In the genomic region with DNA sequence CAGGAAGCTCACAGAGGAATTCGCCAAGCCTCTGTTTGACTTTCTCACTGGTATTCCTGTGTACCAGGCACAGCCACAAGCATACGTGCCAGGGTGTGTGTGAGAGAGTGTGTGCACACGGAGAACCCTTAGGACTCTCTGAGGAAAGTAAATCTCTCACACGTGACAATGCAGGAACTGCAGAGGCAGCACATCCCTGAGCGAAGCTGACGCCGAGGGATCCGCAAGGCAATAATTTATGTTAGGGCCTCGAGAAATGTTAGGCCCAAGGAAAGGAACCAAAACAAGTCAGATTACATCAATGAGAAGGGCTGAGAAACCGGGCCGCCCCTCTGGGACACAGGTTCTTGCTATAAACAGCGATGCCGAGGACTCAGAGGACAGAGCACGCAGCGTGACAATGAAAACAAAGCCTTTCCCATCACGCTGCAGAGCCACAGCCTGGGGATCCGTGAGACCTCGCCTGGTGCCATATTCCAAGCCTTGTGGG, we compare ENCODE assay signal across 10 mouse cellular contexts.
DNase-seq lines count a peak whose midpoint lies in the region; ATAC-seq lines count a peak whose summit lies in the region.
"Had no signal": no experiment of that assay in that cellular context is flagged by ENCODE, and none has a peak within 500 bp of the region (broad histone marks: within the 10 kb centered on the region; RNA-seq: fewer than 3 reads in every experiment).

No protein-coding gene starts in this region.

- peak overlapping the region; percentile 40 for H3K4me2 ChIP-seq in kidney, embryonic 15.5 days
- H3K4me2 ChIP-seq in forebrain, embryonic 13.5 days = no peak overlapping the region
- 0 out of 2 replicates have a peak overlapping the region, but pooled peaks have one; percentile 5 for H3K4me2 ChIP-seq in limb, embryonic 13.5 days (replicated peaks)
- peak overlapping the region; percentile 28; the same call in 1 of the 2 replicates for H3K4me2 ChIP-seq in neural tube, embryonic 14.5 days (ENCODE audit: low read depth, low read length)
- no peak overlapping the region for H3K4me2 ChIP-seq in liver, embryonic 11.5 days

- peaks cover 54% of the 10 kb centered on the region for H3K4me1 ChIP-seq in kidney, embryonic 15.5 days
- 0 out of 2 replicates have a peak, but pooled peaks cover 6% of the 10 kb centered on the region for H3K4me1 ChIP-seq in forebrain, embryonic 13.5 days
- H3K4me1 ChIP-seq in limb, embryonic 13.5 days = peaks cover 38% of the 10 kb centered on the region
- peaks cover 16% of the 10 kb centered on the region for H3K4me1 ChIP-seq in neural tube, embryonic 14.5 days (ENCODE audit: control insufficient read depth, insufficient read depth, low read length)
- no peaks in the 10 kb centered on the region; the same call in 1 of the 2 replicates for H3K4me1 ChIP-seq in liver, embryonic 11.5 days (replicated peaks; ENCODE audit: control insufficient read depth, insufficient read depth, low read length)

- ATAC-seq in kidney, embryonic 15.5 days (replicated peaks; ENCODE audit: low FRiP score) = peak; percentile 44; the same call in 1 of the 2 replicates
- ATAC-seq in forebrain, embryonic 13.5 days = no peak
- ATAC-seq in limb, embryonic 13.5 days (ENCODE audit: low FRiP score, low read depth) = no peak
- ATAC-seq in neural tube, embryonic 14.5 days (ENCODE audit: low read depth) = peak; percentile 79; the same call in 1 of the 2 replicates
- ATAC-seq in liver, embryonic 11.5 days (replicated peaks; ENCODE audit: low FRiP score) = no peak
- ATAC-seq in granulocyte monocyte progenitor cell, adult 5-6 weeks (replicated peaks; ENCODE audit: poor library complexity, severe bottlenecking) = no peak

- H3K9me3 ChIP-seq in kidney, embryonic 15.5 days (replicated peaks) = no peaks in the 10 kb centered on the region
- H3K9me3 ChIP-seq in forebrain, embryonic 13.5 days (replicated peaks) = no peaks in the 10 kb centered on the region
- no peaks in the 10 kb centered on the region for H3K9me3 ChIP-seq in limb, embryonic 13.5 days
- no peaks in the 10 kb centered on the region for H3K9me3 ChIP-seq in neural tube, embryonic 14.5 days (ENCODE audit: control insufficient read depth, low read length)
- H3K9me3 ChIP-seq in liver, embryonic 11.5 days (ENCODE audit: control insufficient read depth, low read length) = no peaks in the 10 kb centered on the region
- H3K9me3 ChIP-seq: G1E had no signal

- H3K27me3 ChIP-seq in kidney, embryonic 15.5 days = no peaks in the 10 kb centered on the region
- H3K27me3 ChIP-seq in forebrain, embryonic 13.5 days = no peaks in the 10 kb centered on the region
- H3K27me3 ChIP-seq in limb, embryonic 13.5 days = no peaks in the 10 kb centered on the region
- H3K27me3 ChIP-seq in neural tube, embryonic 14.5 days (ENCODE audit: control insufficient read depth, insufficient read depth, low read length) = no peaks in the 10 kb centered on the region
- no peaks in the 10 kb centered on the region for H3K27me3 ChIP-seq in liver, embryonic 11.5 days (replicated peaks; ENCODE audit: control insufficient read depth, insufficient read depth, low read length)

- no peaks in the 10 kb centered on the region for H3K36me3 ChIP-seq in kidney, embryonic 15.5 days
- H3K36me3 ChIP-seq in forebrain, embryonic 13.5 days (ENCODE audit: poor library complexity, severe bottlenecking) = no peaks in the 10 kb centered on the region
- no peaks in the 10 kb centered on the region for H3K36me3 ChIP-seq in limb, embryonic 13.5 days
- H3K36me3 ChIP-seq in neural tube, embryonic 14.5 days (ENCODE audit: control insufficient read depth, insufficient read depth, low read length) = no peaks in the 10 kb centered on the region
- no peaks in the 10 kb centered on the region for H3K36me3 ChIP-seq in liver, embryonic 11.5 days (ENCODE audit: control insufficient read depth, insufficient read depth, low read length)

- DNase-seq in kidney, adult 8-10 months = no peak
- no peak for DNase-seq in liver, embryonic 11.5 days (ENCODE audit: low spot score)
- DNase-seq in cerebellum, adult 11-12 months = no peak
- DNase-seq: heart, postnatal 14 days had no signal

- H3K9ac ChIP-seq in kidney, embryonic 15.5 days = no peak overlapping the region
- no peak overlapping the region for H3K9ac ChIP-seq in forebrain, embryonic 13.5 days
- no peak overlapping the region for H3K9ac ChIP-seq in limb, embryonic 13.5 days
- no peak overlapping the region for H3K9ac ChIP-seq in neural tube, embryonic 14.5 days (replicated peaks; ENCODE audit: low read depth, low read length)
- H3K9ac ChIP-seq in liver, embryonic 11.5 days (ENCODE audit: low read depth, low read length) = no peak overlapping the region

- H3K27ac ChIP-seq in kidney, embryonic 15.5 days = peak overlapping the region; percentile 61
- peak overlapping the region; percentile 38 for H3K27ac ChIP-seq in forebrain, embryonic 13.5 days
- no peak overlapping the region for H3K27ac ChIP-seq in limb, embryonic 13.5 days
- peak overlapping the region; percentile 79 for H3K27ac ChIP-seq in neural tube, embryonic 14.5 days (ENCODE audit: low read depth, low read length)
- no peak overlapping the region for H3K27ac ChIP-seq in liver, embryonic 11.5 days (ENCODE audit: low read depth, low read length)

- H3K4me3 ChIP-seq in kidney, embryonic 15.5 days (replicated peaks) = no peak overlapping the region
- no peak overlapping the region for H3K4me3 ChIP-seq in forebrain, embryonic 13.5 days
- H3K4me3 ChIP-seq in limb, embryonic 13.5 days = no peak overlapping the region
- H3K4me3 ChIP-seq in neural tube, embryonic 14.5 days (ENCODE audit: low read depth, low read length) = no peak overlapping the region
- no peak overlapping the region for H3K4me3 ChIP-seq in liver, embryonic 11.5 days (ENCODE audit: low read depth, low read length)

- WGBS in kidney, embryonic 15.5 days = 11% methylated on average over 18 of the region's 18 CpGs
- 53% methylated on average over 18 of the region's 18 CpGs for WGBS in forebrain, embryonic 13.5 days
- WGBS in limb, embryonic 13.5 days = 41% methylated on average over 18 of the region's 18 CpGs
- WGBS in neural tube, embryonic 14.5 days = 11% methylated on average over 18 of the region's 18 CpGs
- 72% methylated on average over 18 of the region's 18 CpGs for WGBS in liver, embryonic 11.5 days

Comparison
In these comparisons a context has a peak if more than half of its experiments do, and no peak if none do; other contexts are left out.
1. ATAC-seq: peak in kidney, embryonic 15.5 days (single experiment) and neural tube, embryonic 14.5 days (single experiment); none in forebrain, embryonic 13.5 days (single experiment), limb, embryonic 13.5 days (single experiment), liver, embryonic 11.5 days (single experiment) and granulocyte monocyte progenitor cell, adult 5-6 weeks (single experiment).
2. H3K27ac ChIP-seq: peak in kidney, embryonic 15.5 days (single experiment), forebrain, embryonic 13.5 days (single experiment) and neural tube, embryonic 14.5 days (single experiment); none in limb, embryonic 13.5 days (single experiment) and liver, embryonic 11.5 days (single experiment).
3. H3K4me2 ChIP-seq: peak in kidney, embryonic 15.5 days (single experiment), limb, embryonic 13.5 days (single experiment) and neural tube, embryonic 14.5 days (single experiment); none in forebrain, embryonic 13.5 days (single experiment) and liver, embryonic 11.5 days (single experiment).